Mouse (Mus musculus) bone marrow macrophage, adult 2 months (primary cell): ENCODE measurements around the gene Prss45.

Source experiments
- CTCF ChIP-seq: IDR thresholded peaks from 2 replicates; pipeline ENCODE4 v1.5.1; 2012; ENCODE audit warnings: low read depth, mild to moderate bottlenecking, low read length, moderate library complexity
- POLR2A ChIP-seq: IDR thresholded peaks from 2 replicates; pipeline ENCODE4 v1.6.1; 2012; ENCODE audit warnings: mild to moderate bottlenecking, low read depth, low read length, borderline replicate concordance

- TF ChIP-seq CTCF (no peak), POLR2A (no peak)
These were observed 9.0 kb upstream of the Prss45 start for GRCm38 (mm10) chr9:110825426-110825825.
